Mouse (Mus musculus) erythroblast, embryonic 14.5 days (primary cell): ENCODE measurements around the gene Eif3i. TPM values are rescaled to one million over a fixed set of nuclear protein-coding genes. Genes with fewer than 3 reads are reported as not detected.

ENCODE experiments used
- H3K27me3 ChIP-seq: 2 replicates; pipeline ENCODE4 v1.6.1; 2012; ENCODE audit warnings: inconsistent platforms; ENCODE audit not compliant: control insufficient read depth
- H3K36me3 ChIP-seq: 2 replicates; pipeline ENCODE4 v1.6.1; 2012; ENCODE audit warnings: mild to moderate bottlenecking, inconsistent platforms; ENCODE audit not compliant: control insufficient read depth
- H3K4me1 ChIP-seq: 2 replicates; pipeline ENCODE4 v1.6.1; 2012; ENCODE audit warnings: inconsistent platforms; ENCODE audit not compliant: control insufficient read depth
- H3K4me3 ChIP-seq: replicated peaks from 2 replicates; pipeline ENCODE3; 2012; ENCODE audit warnings: moderate library complexity, mild to moderate bottlenecking, inconsistent platforms
- H3K9me3 ChIP-seq: 2 replicates; pipeline ENCODE4 v1.6.1; 2012; ENCODE audit warnings: low read length, inconsistent platforms, mixed read lengths; ENCODE audit not compliant: control insufficient read depth
- GATA1 ChIP-seq: IDR thresholded peaks from 2 replicates; pipeline ENCODE4 v1.6.1; 2012; ENCODE audit warnings: low read length, inconsistent platforms, mixed read lengths
- TAL1 ChIP-seq: IDR thresholded peaks from 3 replicates; pipeline ENCODE4 v1.6.1; 2012; ENCODE audit warnings: low read length, inconsistent platforms, mixed read lengths
- polyA plus RNA-seq: library from polyadenylated mRNA; stranded (reverse); fragments of >175 nt; gene quantifications from 2 replicates; pipeline ENCODE4 v1.2.3, GENCODE M21; 2012

Eif3i gene
- polyA plus RNA-seq, 1 experiment: 16.7 TPM

GRCm38 (mm10) chr4:129621283-129621841, 20.9 kb upstream of the Eif3i start:
- no peaks in the 10 kb centered on the region for H3K27me3 ChIP-seq
- H3K4me3 ChIP-seq: no peak overlapping the region
- TF ChIP-seq TAL1 (no peak), GATA1 (no peak)
- H3K9me3 ChIP-seq: no peaks in the 10 kb centered on the region
- H3K4me1 ChIP-seq: peaks cover 86% of the 10 kb centered on the region
- H3K36me3 ChIP-seq: peaks cover 30% of the 10 kb centered on the region

GRCm38 (mm10) chr4:129620419-129621282, 20.2 kb upstream of the Eif3i start:
- Histone ChIP-seq H3K4me1 (peaks cover 80% of the 10 kb centered on the region), H3K36me3 (peaks cover 29% of the 10 kb centered on the region), H3K27me3 (no peaks in the 10 kb centered on the region), H3K9me3 (no peaks in the 10 kb centered on the region), H3K4me3 (no peak overlapping the region)
- no peak for TF ChIP-seq GATA1
- TF ChIP-seq TAL1: no peak

- H3K4me3 ChIP-seq: peak within 1 kb of the TSS; percentile 73
- no peaks in the 10 kb centered on the region for H3K27me3 ChIP-seq
- TF ChIP-seq TAL1 (no peak), GATA1 (no peak)
- H3K36me3 ChIP-seq: peaks cover 28% of the 10 kb centered on the region
- H3K4me1 ChIP-seq: peaks cover 65% of the 10 kb centered on the region
- no peaks in the 10 kb centered on the region for H3K9me3 ChIP-seq
Observed at GRCm38 (mm10) chr4:129618786-129619691, 18.6 kb upstream of the Eif3i start, which contains the start of gene Iqcc. Iqcc (minus strand) TSS chr4:129619099.

- Histone ChIP-seq H3K4me1 (peaks cover 57% of the 10 kb centered on the region), H3K36me3 (peaks cover 31% of the 10 kb centered on the region)
- no peak for TF ChIP-seq TAL1
- no peak for TF ChIP-seq GATA1
Observed at GRCm38 (mm10) chr4:129618031-129618430, 17.6 kb upstream of the Eif3i start.

GRCm38 (mm10) chr4:129617121-129617641, 16.7 kb upstream of the Eif3i start:
- no peaks in the 10 kb centered on the region for H3K27me3 ChIP-seq
- no peak overlapping the region for H3K4me3 ChIP-seq
- TF ChIP-seq TAL1 (no peak), GATA1 (no peak)
- peaks cover 32% of the 10 kb centered on the region for H3K36me3 ChIP-seq
- H3K9me3 ChIP-seq: no peaks in the 10 kb centered on the region
- peaks cover 48% of the 10 kb centered on the region for H3K4me1 ChIP-seq

More at GRCm38 (mm10) chr4:129618031-129618430, 17.6 kb upstream of the Eif3i start:
- Histone ChIP-seq H3K9me3 (no peaks in the 10 kb centered on the region), H3K4me3 (peak overlapping the region; percentile 73), H3K27me3 (no peaks in the 10 kb centered on the region)

GRCm38 (mm10) chr4:129616631-129617030, 16.2 kb upstream of the Eif3i start:
- Histone ChIP-seq H3K27me3 (no peaks in the 10 kb centered on the region), H3K36me3 (peaks cover 37% of the 10 kb centered on the region)
- TF ChIP-seq TAL1: no peak
- no peak for TF ChIP-seq GATA1

GRCm38 (mm10) chr4:129615801-129616290, 15.4 kb upstream of the Eif3i start:
- TF ChIP-seq GATA1: no peak
- TF ChIP-seq TAL1: no peak
- Histone ChIP-seq H3K9me3 (no peaks in the 10 kb centered on the region), H3K36me3 (peaks cover 43% of the 10 kb centered on the region), H3K27me3 (no peaks in the 10 kb centered on the region), H3K4me1 (peaks cover 39% of the 10 kb centered on the region), H3K4me3 (no peak overlapping the region)

More at GRCm38 (mm10) chr4:129616631-129617030, 16.2 kb upstream of the Eif3i start:
- Histone ChIP-seq H3K4me3 (no peak overlapping the region), H3K9me3 (no peaks in the 10 kb centered on the region), H3K4me1 (peaks cover 43% of the 10 kb centered on the region)

GRCm38 (mm10) chr4:129614093-129614492, 13.6 kb upstream of the Eif3i start, which contains the start of gene Dcdc2b:
Dcdc2b (minus strand) TSS chr4:129614257.
- TF ChIP-seq GATA1: no peak
- TF ChIP-seq TAL1: no peak
- Histone ChIP-seq H3K36me3 (peaks cover 55% of the 10 kb centered on the region), H3K9me3 (no peaks in the 10 kb centered on the region)

More at GRCm38 (mm10) chr4:129614093-129614492, 13.6 kb upstream of the Eif3i start, which contains the start of gene Dcdc2b:
- no peaks in the 10 kb centered on the region for H3K27me3 ChIP-seq
- peaks cover 27% of the 10 kb centered on the region for H3K4me1 ChIP-seq
- no peak within 1 kb of the TSS for H3K4me3 ChIP-seq
